Mouse (Mus musculus): ENCODE data around the gene Wdr5. TPM values are rescaled to one million over a fixed set of nuclear protein-coding genes. Genes with fewer than 3 reads are reported as not detected.
"Not testable (repeated sequence)": the region's sequence is repeated elsewhere in the genome, so short reads cannot be mapped to it uniquely, and the experiment has no call there.

The Wdr5 gene
- polyA plus RNA-seq, 1 experiment = 34.4 TPM

GRCm38 (mm10) chr2:27496391-27497028 lies 18.4 kb upstream of the Wdr5 start:
- DNase-seq (ENCODE audit: low spot score) = no peak

DNA sequence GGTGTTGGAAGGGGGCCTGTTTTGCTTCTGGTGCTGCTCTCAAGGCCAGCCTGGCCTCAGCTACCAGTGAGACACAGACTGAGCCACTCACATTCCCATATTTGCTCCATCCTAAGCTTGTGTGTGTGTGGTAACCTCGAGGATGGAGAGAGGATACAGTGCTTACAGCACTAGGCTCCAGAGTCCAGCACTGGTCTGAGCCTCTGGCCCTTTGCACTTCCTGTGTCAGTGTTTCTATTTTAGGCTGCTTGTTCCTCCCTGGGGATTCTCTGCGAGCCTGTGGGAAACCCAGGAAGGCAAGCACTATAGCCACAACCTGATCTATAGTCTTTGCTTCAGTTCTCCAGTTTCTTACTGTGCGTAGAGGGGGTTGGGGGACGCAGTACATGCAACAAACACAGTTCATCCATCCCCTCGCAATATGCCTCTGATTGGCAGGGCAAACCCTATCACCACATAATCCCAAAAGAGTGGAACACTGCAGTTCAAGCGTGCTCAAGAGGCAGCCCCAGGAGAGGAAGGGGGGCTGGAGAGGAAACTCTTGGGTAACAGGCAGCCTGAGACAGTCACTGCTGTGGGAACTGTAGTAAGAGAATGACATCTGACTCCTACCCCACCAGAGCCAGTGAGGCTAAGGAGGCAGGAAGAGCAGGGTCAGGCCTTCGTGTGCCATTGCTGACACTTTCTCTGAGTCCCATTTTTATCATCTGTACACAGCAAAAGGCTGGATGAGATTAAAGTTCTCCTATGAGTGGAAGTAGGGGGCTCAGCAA lies 10.7 kb upstream of the Wdr5 start:
- no peak for DNase-seq (ENCODE audit: low spot score)

- peak; percentile 22 for DNase-seq (ENCODE audit: low spot score)
These were observed 9.4 kb upstream of the Wdr5 start for GRCm38 (mm10) chr2:27505539-27505938.

DNA sequence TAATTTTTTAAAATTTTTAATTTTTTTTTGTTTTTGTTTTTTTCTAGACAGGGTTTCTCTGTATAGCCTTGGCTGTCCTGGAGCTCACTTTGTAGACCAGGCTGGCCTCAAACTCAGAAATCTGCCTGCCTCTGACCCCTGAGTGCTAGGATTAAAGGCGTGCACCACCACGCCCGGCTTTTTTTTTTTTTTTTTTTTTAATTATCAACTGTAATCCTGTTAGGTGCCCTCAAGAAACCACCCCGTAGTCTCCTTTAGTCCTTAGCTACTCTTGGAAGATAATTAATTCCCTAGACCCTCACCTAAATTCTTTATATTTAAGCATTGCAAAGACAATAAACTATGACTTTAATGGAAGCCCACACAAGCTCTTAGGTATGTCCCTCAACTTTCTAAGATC lies 8.3 kb upstream of the Wdr5 start:
- not testable (repeated sequence) for DNase-seq (ENCODE audit: low spot score)

DNA sequence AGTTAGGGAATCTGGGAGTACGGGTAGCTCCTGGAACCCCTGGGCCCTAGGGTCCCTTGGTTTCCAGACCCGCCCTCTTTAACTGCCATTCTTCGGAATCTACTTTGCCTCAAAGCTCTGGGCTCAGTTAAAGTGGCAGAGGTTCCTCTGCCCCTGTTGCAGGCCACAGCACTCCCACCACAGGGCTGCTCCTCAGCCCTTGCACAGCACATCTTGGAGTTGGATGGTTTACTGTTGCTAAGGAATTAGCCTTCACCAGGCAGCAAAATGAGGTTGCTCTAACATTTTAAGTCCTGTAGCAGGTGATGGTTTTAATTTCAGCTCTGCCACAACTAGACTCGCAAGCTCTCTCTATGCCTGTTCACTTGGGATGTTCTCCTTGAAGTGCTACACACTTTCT lies 7.4 kb upstream of the Wdr5 start, which contains the start of gene Brd3:
Brd3 (minus strand) TSS at position 101 of the 400 bp plus-strand sequence.
- no peak for DNase-seq (ENCODE audit: low spot score)

DNA sequence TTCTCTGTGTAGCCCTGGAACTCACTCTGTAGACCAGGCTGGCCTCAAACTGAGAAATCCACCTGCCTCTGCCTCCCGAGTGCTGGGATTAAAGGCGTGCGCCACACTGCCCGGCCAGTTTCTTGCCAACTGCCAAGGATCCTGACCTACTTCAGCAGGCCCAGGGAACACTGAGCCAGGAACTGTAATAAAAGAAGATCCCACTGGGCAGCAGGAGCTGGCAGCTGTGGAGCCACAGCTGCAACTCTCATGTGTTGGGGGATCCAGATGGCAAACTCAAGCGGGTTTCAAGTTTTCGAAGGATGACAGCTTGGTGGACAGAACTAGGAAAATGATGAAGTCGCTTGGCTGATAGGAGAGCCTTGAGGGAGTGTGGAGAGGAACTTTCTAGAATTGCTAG lies 4.3 kb upstream of the Wdr5 start:
- DNase-seq (ENCODE audit: low spot score) = no peak

- DNase-seq (ENCODE audit: low spot score) = no peak
These were observed 2.0 kb upstream of the Wdr5 start for GRCm38 (mm10) chr2:27512909-27513308.

GRCm38 (mm10) chr2:27513861-27514260 lies 1.1 kb upstream of the Wdr5 start:
- DNase-seq (ENCODE audit: low spot score) = no peak

DNA sequence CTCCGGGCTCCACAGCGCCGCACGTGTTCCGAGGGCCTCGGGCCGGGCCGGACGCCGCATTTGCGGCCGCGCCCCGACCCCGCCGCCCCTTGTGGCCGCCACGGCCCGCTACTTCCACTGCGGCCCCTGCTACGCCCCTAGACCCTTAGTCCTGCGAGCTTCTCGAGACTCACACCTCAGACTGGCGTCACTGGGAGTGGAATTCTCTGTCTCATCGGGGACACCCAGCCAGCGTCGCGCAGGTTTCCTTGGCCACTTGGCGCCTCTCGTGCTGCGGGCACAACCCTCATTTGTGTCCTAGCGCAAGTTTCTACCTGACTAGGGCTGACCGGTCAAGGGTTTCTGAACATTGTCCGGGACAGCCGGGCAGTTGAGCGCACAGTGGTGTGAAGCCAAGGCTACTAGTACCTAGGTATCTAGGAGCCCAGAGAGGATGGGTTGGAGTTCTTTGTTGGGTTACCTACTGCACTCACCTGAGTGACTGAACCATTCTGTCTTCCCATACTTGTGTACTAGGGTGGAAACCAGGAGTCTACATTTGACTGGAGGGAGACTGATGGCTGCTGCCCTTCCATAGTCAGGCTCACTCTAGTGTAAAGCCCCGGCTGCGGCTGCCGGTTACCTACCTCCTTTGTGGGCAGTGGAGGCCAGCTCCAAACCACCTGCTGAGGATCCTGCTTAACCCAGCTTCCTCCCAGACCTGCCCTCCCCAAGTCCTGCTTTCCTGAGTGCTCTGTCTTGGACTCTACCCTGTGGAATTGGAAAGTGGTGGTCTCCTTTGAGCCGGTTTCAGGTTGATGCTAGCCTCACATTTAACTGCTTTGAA lies 597 bp downstream of the Wdr5 start:
- no peak for DNase-seq (ENCODE audit: low spot score)

DNA sequence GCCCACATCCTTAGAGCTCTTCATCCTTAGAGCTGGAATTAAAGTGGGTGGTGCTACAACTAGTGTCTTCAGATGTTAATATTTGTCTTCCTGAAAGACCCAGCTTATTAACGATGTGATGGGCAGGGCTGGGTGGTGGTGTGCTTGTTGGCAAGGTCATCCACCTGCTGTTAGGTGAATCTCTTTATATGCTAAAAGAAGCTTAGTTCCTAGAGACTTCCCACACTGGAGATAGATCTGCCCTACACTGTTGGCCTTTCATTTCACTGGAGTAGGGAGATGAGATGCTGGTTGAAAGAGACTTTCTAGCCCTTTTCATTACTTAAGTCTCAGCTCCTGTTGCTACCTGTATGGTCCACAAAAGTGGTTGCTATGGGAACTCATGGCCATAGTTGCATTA lies 1.3 kb downstream of the Wdr5 start:
- DNase-seq (ENCODE audit: low spot score) = no peak

GRCm38 (mm10) chr2:27518283-27518682 lies 3.3 kb downstream of the Wdr5 start:
- DNase-seq (ENCODE audit: low spot score) = no peak

DNA sequence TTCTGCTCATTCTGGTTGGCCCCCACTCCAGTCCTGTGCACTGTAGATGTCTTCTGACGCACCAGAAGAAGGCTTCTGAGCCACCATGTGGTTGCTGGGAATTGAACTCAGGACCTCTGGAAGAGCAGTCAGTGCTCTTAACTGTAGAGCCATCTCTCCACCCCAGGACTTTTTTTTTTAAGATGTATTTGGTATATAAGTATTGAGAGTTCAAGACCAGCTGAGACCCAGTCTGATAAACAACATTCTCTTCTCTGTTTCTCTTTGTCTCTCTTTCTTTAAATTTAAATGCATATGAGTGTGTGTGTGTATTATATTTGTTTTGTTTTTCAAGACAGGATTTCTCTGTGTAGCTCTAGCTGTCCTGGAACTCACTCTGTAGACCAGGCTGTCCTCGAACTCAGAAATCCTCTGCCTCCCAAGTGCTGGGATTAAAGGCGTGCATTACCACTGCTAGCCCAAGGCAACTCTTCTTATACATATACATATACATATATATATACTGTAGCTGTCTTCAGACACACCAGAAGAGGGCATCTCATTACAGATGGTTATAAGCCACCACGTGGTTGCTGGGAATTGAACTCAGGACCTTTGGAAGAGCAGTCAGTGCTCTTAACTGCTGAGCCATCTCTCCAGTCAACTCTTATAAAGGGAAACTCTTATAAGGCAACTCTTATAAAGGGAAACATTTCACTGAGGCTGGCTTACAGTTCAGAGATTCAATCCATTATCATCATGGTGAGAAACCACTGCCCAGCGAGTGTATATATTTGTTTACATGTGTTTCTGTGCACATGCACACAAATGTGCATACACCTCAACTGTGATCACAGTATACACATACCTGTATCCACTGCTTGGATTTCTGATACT lies 23.7 kb downstream of the Wdr5 start:
- DNase-seq (ENCODE audit: low spot score) = not testable (repeated sequence)

DNA sequence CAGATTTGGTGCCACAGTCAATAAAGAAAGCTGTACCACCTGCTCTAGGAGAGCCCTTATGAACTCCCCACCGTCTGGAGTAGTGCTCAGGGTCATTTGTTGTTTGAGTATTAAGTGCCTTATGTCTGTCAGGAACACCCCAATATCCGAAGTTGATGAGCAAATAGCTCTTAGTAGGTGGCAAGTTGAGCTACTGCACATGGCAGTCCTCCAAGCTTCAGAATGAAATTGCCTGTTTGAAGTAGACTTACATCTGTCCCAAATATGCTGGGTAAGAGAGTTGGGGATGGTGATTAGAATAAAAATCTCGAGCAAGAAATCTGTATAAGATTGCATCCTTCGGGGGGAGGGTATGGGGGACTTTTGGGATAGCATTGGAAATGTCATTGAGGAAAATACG lies 24.4 kb downstream of the Wdr5 start:
- no peak for DNase-seq (ENCODE audit: low spot score)

DNA sequence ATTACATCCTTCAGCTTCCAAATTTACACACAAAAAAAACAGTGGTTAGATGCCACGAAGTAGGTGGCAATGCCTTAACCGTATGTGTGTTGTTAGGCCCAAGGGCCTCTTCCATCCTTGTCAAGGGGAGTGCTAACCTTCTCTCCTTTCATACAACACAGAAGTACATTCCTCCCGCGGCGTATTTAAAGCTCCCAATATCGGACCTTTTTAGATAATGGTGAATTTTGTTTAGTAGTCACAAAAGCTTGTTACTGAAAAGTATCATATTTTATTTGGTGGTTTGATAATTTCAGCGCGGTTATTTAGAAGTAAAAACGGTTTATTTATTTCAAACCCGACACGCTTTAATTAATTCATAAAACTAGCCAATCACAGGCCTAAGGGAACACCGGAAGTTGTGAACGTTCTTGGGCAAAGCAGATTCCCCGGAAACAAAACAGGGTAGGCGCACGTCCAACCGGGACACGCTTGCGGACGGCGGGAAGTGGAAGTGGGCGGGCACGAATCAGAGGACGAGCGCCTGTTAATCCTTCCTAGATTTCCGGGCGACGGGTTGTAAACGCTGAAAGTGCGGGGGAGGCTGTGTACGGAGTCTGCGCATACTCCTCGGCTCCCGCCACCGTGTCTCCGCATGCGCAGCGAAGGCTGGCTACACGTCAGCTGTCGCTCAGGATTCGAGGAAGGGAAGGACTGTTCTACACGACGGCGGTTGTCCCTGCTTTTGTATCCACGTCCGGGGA lies 25.0 kb downstream of the Wdr5 start:
- peak; percentile 84 for DNase-seq (ENCODE audit: low spot score)

GRCm38 (mm10) chr2:27540515-27540836 lies 25.5 kb downstream of the Wdr5 start:
- DNase-seq (ENCODE audit: low spot score) = no peak

GRCm38 (mm10) chr2:27541225-27541624 lies 26.3 kb downstream of the Wdr5 start:
- no peak for DNase-seq (ENCODE audit: low spot score)

- DNase-seq (ENCODE audit: low spot score) = no peak
These were observed 29.7 kb downstream of the Wdr5 start for GRCm38 (mm10) chr2:27544613-27545012.

DNA sequence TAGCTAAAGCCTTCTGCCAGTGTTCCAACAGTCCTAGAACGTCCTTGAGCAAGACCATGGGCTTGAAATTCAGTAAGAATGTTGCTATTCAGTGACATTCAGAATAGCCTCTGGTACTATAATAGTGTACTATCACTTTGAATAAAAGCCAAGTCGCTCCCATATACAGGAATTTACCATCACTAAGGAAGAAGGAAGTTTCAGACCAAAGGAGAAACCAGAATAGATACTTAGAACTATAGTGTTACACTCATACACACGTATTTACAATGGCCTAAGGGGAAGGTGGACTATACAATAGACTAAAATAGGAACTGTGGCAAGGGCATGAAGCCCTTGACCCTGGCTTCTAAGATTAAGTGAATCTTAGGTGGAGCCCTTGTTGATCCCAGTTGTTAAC lies 30.6 kb downstream of the Wdr5 start:
- DNase-seq (ENCODE audit: low spot score) = not testable (repeated sequence)

- DNase-seq (ENCODE audit: low spot score) = not testable (repeated sequence)
These were observed 31.1 kb downstream of the Wdr5 start for GRCm38 (mm10) chr2:27546041-27546440.

GRCm38 (mm10) chr2:27547326-27547725 lies 32.4 kb downstream of the Wdr5 start:
- DNase-seq (ENCODE audit: low spot score) = no peak

GRCm38 (mm10) chr2:27547986-27548385 lies 33.0 kb downstream of the Wdr5 start:
- DNase-seq (ENCODE audit: low spot score) = no peak

All from urinary bladder, adult 2 months (tissue).